Mouse (Mus musculus): ENCODE measurements around the gene A430078G23Rik.

A430078G23Rik gene

GRCm38 (mm10) chr8:3411085-3411484 is 57.9 kb downstream of the A430078G23Rik start:
- no peak for DNase-seq (ENCODE audit: low spot score in 2 of 2)

GRCm38 (mm10) chr8:3411901-3412301 is 58.7 kb downstream of the A430078G23Rik start:
- no peak for DNase-seq (ENCODE audit: low spot score in 2 of 2)

- DNase-seq (ENCODE audit: low spot score in 2 of 2): no peak
Measured at GRCm38 (mm10) chr8:3412816-3413215, 59.6 kb downstream of the A430078G23Rik start.

- DNase-seq (ENCODE audit: low spot score in 2 of 2): no peak
Measured at GRCm38 (mm10) chr8:3414639-3415190, 61.5 kb downstream of the A430078G23Rik start.

GRCm38 (mm10) chr8:3415259-3415658 is 62.0 kb downstream of the A430078G23Rik start:
- no peak for DNase-seq (ENCODE audit: low spot score in 2 of 2)

- no peak for DNase-seq (ENCODE audit: low spot score in 2 of 2)
Measured at GRCm38 (mm10) chr8:3415661-3416060, 62.4 kb downstream of the A430078G23Rik start.

GRCm38 (mm10) chr8:3416846-3417245 is 63.6 kb downstream of the A430078G23Rik start:
- DNase-seq (ENCODE audit: low spot score in 2 of 2): no peak

- DNase-seq (ENCODE audit: low spot score in 2 of 2): no peak
Measured at GRCm38 (mm10) chr8:3417455-3417854, 64.2 kb downstream of the A430078G23Rik start.

GRCm38 (mm10) chr8:3418101-3418500 is 64.9 kb downstream of the A430078G23Rik start:
- no peak for DNase-seq (ENCODE audit: low spot score in 2 of 2)

- DNase-seq (ENCODE audit: low spot score in 2 of 2): no peak
Measured at GRCm38 (mm10) chr8:3420105-3420706, 67.0 kb downstream of the A430078G23Rik start.

- DNase-seq (ENCODE audit: low spot score in 2 of 2): no peak
Measured at GRCm38 (mm10) chr8:3421507-3421906, 68.3 kb downstream of the A430078G23Rik start.

- no peak for DNase-seq (ENCODE audit: low spot score in 2 of 2)
Measured at GRCm38 (mm10) chr8:3425217-3425616, 72.0 kb downstream of the A430078G23Rik start.

- DNase-seq (ENCODE audit: low spot score in 2 of 2): no peak
Measured at GRCm38 (mm10) chr8:3426211-3426610, 73.0 kb downstream of the A430078G23Rik start.

GRCm38 (mm10) chr8:3428426-3428825 is 75.2 kb downstream of the A430078G23Rik start:
- DNase-seq (ENCODE audit: low spot score in 2 of 2): no peak

GRCm38 (mm10) chr8:3429966-3430365 is 76.8 kb downstream of the A430078G23Rik start:
- no peak for DNase-seq (ENCODE audit: low spot score in 2 of 2)

- no peak for DNase-seq (ENCODE audit: low spot score in 2 of 2)
Measured at GRCm38 (mm10) chr8:3431113-3431512, 77.9 kb downstream of the A430078G23Rik start.

GRCm38 (mm10) chr8:3436492-3436891 is 83.3 kb downstream of the A430078G23Rik start:
- DNase-seq (ENCODE audit: low spot score in 2 of 2): no peak

- no peak for DNase-seq (ENCODE audit: low spot score in 2 of 2)
Measured at GRCm38 (mm10) chr8:3439510-3439909, 86.3 kb downstream of the A430078G23Rik start.

Data from cerebellum, postnatal 4 days (tissue).